Mouse (Mus musculus): ENCODE measurements around the gene Itsn1. TPM values are rescaled to one million over a fixed set of nuclear protein-coding genes. Genes with fewer than 3 reads are reported as not detected.
A peak's percentile ranks its signal among the peaks of the same experiment; 100 is the strongest.

Itsn1 gene
- total and polyA plus RNA-seq, 2 experiments from 2014 or later, result 11.9 to 64.7 TPM

DNA sequence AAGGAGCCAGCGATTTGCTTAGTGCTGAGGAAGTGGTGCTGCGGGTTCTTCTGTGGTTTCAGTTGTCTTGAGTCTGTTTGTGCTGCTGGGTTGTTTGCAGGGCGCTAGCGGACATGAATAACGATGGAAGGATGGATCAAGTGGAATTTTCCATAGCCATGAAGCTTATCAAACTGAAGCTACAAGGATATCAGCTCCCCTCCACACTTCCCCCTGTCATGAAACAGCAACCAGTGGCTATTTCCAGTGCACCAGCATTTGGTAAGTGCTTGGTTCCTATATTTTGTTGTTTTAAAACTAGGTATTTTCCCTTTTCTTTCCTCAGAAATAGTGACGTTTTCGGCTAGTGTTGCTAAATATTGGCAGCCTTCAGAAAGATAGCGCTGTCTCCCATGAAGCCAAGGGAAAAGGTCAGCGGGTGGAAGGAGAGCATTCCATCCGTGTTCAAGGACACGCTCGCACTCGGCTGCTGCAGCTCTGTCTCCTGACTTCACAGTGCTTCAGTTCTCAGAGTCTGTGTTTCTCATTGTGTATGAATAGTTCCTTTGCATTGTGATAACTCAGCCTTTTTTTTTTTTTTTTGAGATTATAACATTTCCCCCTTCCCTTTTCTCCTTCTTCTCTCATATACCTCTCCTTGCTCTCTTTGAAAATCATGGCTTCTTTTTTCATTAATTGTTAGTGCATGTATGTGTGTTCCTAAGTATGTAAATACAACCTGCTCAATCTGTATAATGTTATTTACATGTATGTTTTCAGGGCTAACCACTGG, 64.6 kb downstream of the Itsn1 start:
- H3K4me3 ChIP-seq (ENCODE audit: low read depth, low read length), result no peak overlapping the region
- DNase-seq (ENCODE audit: low spot score) (peak; percentile 71), ATAC-seq (ENCODE audit: insufficient read depth, low read depth) (peak; percentile 57; the same call in 1 of the 2 replicates)
- 0 out of 2 replicates have a peak, but pooled peaks have one; percentile 59 for TF ChIP-seq EP300 (IDR thresholded peaks at IDR 0.05; ENCODE audit: low read depth)
- no peak for TF ChIP-seq CTCF (IDR thresholded peaks at IDR 0.05; ENCODE audit: low read depth)
- no peaks in the 10 kb centered on the region for H3K27me3 ChIP-seq (ENCODE audit: control insufficient read depth, insufficient read depth, low read length)
- 20% methylated on average over 13 of the region's 13 CpGs for WGBS
- H3K4me1 ChIP-seq (ENCODE audit: control insufficient read depth, insufficient read depth), result peaks cover 23% of the 10 kb centered on the region
- H3K27ac ChIP-seq (ENCODE audit: low read depth), result peak overlapping the region; percentile 77
- H3K36me3 ChIP-seq (replicated peaks; ENCODE audit: control insufficient read depth, insufficient read depth, low read length), result peaks cover 8% of the 10 kb centered on the region
- H3K9ac ChIP-seq (replicated peaks; ENCODE audit: low read depth, low read length), result peak overlapping the region; percentile 27; the same call in 1 of the 2 replicates
- H3K9me3 ChIP-seq (replicated peaks; ENCODE audit: control insufficient read depth, low read length), result no peaks in the 10 kb centered on the region
- peak overlapping the region; percentile 36 for H3K4me2 ChIP-seq (ENCODE audit: low read depth, low read length)

DNA sequence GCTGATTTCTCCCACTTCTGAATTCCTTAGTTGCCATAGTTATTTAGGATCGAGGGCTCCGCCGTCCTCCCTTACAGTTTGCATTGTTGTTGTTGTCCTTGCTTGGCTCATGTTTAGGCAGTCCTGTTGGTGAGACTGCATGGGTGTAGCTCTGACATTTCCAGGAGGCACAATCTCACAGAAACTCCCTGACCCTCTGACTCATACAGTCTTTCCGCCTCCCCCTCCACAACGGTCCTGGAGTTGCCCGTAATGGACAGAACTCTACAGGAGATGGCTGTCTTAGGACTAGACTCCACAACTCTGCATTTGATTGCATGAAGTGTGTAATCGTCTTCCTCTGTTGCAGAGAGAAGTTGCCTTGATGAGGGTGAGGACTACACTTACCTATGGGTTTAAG, 65.2 kb downstream of the Itsn1 start:
- no peak for ATAC-seq (ENCODE audit: insufficient read depth, low read depth)
- no peaks in the 10 kb centered on the region for H3K9me3 ChIP-seq (replicated peaks; ENCODE audit: control insufficient read depth, low read length)
- H3K27me3 ChIP-seq (ENCODE audit: control insufficient read depth, insufficient read depth, low read length), result no peaks in the 10 kb centered on the region
- H3K9ac ChIP-seq (replicated peaks; ENCODE audit: low read depth, low read length), result no peak overlapping the region
- H3K4me3 ChIP-seq (ENCODE audit: low read depth, low read length), result no peak overlapping the region
- peaks cover 8% of the 10 kb centered on the region for H3K36me3 ChIP-seq (replicated peaks; ENCODE audit: control insufficient read depth, insufficient read depth, low read length)
- no peak for DNase-seq (ENCODE audit: low spot score)
- peak overlapping the region; percentile 77 for H3K27ac ChIP-seq (ENCODE audit: low read depth)
- 65% methylated on average over 7 of the region's 7 CpGs for WGBS
- peaks cover 23% of the 10 kb centered on the region for H3K4me1 ChIP-seq (ENCODE audit: control insufficient read depth, insufficient read depth)
- H3K4me2 ChIP-seq (ENCODE audit: low read depth, low read length), result peak overlapping the region; percentile 36; the same call in 1 of the 2 replicates
- TF ChIP-seq EP300 (IDR thresholded peaks at IDR 0.05; ENCODE audit: low read depth) (no peak), CTCF (IDR thresholded peaks at IDR 0.05; ENCODE audit: low read depth) (no peak)

DNA sequence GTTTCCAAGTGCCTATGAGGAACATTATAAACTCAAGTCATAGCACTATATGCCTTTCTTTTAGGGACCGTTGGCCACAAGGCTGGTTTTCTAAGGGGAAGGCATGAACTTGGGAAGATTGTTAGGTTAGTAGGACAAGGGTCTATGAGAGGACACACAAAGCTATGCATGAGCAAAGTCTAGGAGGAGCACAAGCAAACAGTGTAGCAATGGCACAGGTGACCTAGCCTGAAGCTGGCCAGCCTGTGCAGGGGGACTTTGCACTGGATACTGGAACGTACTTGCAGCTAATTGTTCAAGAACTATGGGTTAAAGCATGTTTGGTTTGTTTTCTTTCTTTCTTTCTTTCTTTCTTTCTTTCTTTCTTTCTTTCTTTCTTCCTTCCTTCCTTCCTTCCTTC, 66.0 kb downstream of the Itsn1 start:
- Histone ChIP-seq H3K4me3 (ENCODE audit: low read depth, low read length) (no peak overlapping the region), H3K27me3 (ENCODE audit: control insufficient read depth, insufficient read depth, low read length) (no peaks in the 10 kb centered on the region), H3K27ac (ENCODE audit: low read depth) (peak overlapping the region; percentile 77; the same call in 1 of the 2 replicates), H3K36me3 (replicated peaks; ENCODE audit: control insufficient read depth, insufficient read depth, low read length) (peaks cover 8% of the 10 kb centered on the region), H3K4me1 (ENCODE audit: control insufficient read depth, insufficient read depth) (peaks cover 18% of the 10 kb centered on the region), H3K9me3 (replicated peaks; ENCODE audit: control insufficient read depth, low read length) (no peaks in the 10 kb centered on the region), H3K9ac (replicated peaks; ENCODE audit: low read depth, low read length) (no peak overlapping the region), H3K4me2 (ENCODE audit: low read depth, low read length) (no peak overlapping the region)
- TF ChIP-seq EP300 (IDR thresholded peaks at IDR 0.05; ENCODE audit: low read depth), result no peak
- TF ChIP-seq CTCF (IDR thresholded peaks at IDR 0.05; ENCODE audit: low read depth), result no peak
- no peak for ATAC-seq (ENCODE audit: insufficient read depth, low read depth)
- WGBS, result 94% methylated on average over 2 of the region's 2 CpGs
- no peak for DNase-seq (ENCODE audit: low spot score)

DNA sequence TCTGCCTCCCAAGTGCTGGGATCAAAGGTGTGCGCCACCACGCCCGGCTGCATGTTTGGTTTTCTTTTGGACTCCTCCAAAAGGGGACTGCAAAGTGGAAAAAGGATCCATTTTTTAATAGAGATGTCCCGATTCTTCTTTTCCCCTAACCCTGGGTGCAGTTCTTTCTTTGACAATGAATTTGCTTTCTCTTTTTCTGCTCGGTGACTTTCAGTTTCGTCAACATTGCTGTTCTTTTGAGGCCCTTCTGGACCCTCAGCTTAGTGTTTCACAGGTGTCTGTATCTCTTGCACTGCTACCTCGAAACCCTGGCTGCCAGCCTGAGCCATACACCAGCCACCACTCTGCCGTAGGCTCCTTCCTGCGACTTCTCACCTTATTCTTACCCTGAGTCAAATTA, 66.5 kb downstream of the Itsn1 start:
- Histone ChIP-seq H3K4me2 (ENCODE audit: low read depth, low read length) (no peak overlapping the region), H3K9me3 (replicated peaks; ENCODE audit: control insufficient read depth, low read length) (no peaks in the 10 kb centered on the region), H3K9ac (replicated peaks; ENCODE audit: low read depth, low read length) (no peak overlapping the region), H3K27me3 (ENCODE audit: control insufficient read depth, insufficient read depth, low read length) (no peaks in the 10 kb centered on the region), H3K36me3 (replicated peaks; ENCODE audit: control insufficient read depth, insufficient read depth, low read length) (peaks cover 8% of the 10 kb centered on the region), H3K4me1 (ENCODE audit: control insufficient read depth, insufficient read depth) (peaks cover 16% of the 10 kb centered on the region), H3K4me3 (ENCODE audit: low read depth, low read length) (no peak overlapping the region), H3K27ac (ENCODE audit: low read depth) (no peak overlapping the region)
- WGBS, result 95% methylated on average over 9 of the region's 9 CpGs
- ATAC-seq (ENCODE audit: insufficient read depth, low read depth), result no peak
- no peak for DNase-seq (ENCODE audit: low spot score)
- TF ChIP-seq EP300 (IDR thresholded peaks at IDR 0.05; ENCODE audit: low read depth) (no peak), CTCF (IDR thresholded peaks at IDR 0.05; ENCODE audit: low read depth) (no peak)

DNA sequence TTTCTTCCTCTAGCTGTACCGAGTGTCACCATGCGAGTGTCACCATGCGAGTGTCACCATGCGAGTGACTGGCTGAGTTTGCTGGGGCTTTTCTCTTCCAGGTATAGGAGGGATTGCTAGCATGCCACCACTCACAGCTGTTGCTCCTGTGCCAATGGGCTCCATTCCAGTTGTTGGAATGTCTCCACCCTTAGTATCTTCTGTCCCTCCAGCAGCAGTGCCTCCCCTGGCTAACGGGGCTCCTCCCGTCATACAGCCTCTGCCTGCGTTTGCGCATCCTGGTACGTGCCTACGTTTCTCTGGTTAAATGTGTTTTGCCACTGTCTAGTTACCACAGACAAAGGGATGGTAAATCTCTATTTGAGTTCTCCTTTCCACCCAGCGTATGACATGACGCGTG, 72.3 kb downstream of the Itsn1 start:
- Histone ChIP-seq H3K4me1 (ENCODE audit: control insufficient read depth, insufficient read depth) (peaks cover 18% of the 10 kb centered on the region; the same call in 1 of the 2 replicates), H3K4me2 (ENCODE audit: low read depth, low read length) (no peak overlapping the region), H3K9ac (replicated peaks; ENCODE audit: low read depth, low read length) (no peak overlapping the region), H3K27ac (ENCODE audit: low read depth) (no peak overlapping the region), H3K9me3 (replicated peaks; ENCODE audit: control insufficient read depth, low read length) (no peaks in the 10 kb centered on the region), H3K27me3 (ENCODE audit: control insufficient read depth, insufficient read depth, low read length) (no peaks in the 10 kb centered on the region), H3K36me3 (replicated peaks; ENCODE audit: control insufficient read depth, insufficient read depth, low read length) (peaks cover 32% of the 10 kb centered on the region), H3K4me3 (ENCODE audit: low read depth, low read length) (no peak overlapping the region)
- DNase-seq (ENCODE audit: low spot score) (no peak), ATAC-seq (ENCODE audit: insufficient read depth, low read depth) (no peak)
- TF ChIP-seq EP300 (IDR thresholded peaks at IDR 0.05; ENCODE audit: low read depth) (no peak), CTCF (IDR thresholded peaks at IDR 0.05; ENCODE audit: low read depth) (no peak)
- WGBS, result 75% methylated on average over 13 of the region's 13 CpGs

All from heart, postnatal 0 days (tissue).